Mouse (Mus musculus): ENCODE results near the gene Man2a2.
A peak's percentile ranks its signal among the peaks of the same experiment; 100 is the strongest.

GRCm38 (mm10) chr7:80324043-80324815, 46.9 kb downstream of the Man2a2 start, which contains the start of gene Rccd1:
- TF ChIP-seq POLR2A (IDR thresholded peaks at IDR 0.05; ENCODE audit: extremely low read depth, insufficient read depth, low read length): peak; percentile 90
- no peak for TF ChIP-seq CTCF (IDR thresholded peaks at IDR 0.05; ENCODE audit: extremely low read depth, insufficient read depth, low read length)

Measured in cortical plate, adult 2 months (tissue).